Mouse (Mus musculus) midbrain, postnatal 0 days (tissue): ENCODE results near the gene Adam8. TPM values are rescaled to one million over a fixed set of nuclear protein-coding genes. Genes with fewer than 3 reads are reported as not detected.

Source experiments
- ATAC-seq: fragments of 200-750 bp; cut with Nextera tagmentation; 2 replicates; pipeline ENCODE4 v1.8.0; 2017; ENCODE audit warnings: moderate number of reproducible peaks, mild to moderate bottlenecking, moderate TSS enrichment, moderate library complexity; ENCODE audit not compliant: low FRiP score
- DNase-seq: peaks from one replicate; pipeline ENCODE4 v3.0.0-alpha.2; 2015; ENCODE audit warnings: low spot score
- H3K27ac ChIP-seq: fragments of 300-500 bp; sonication (generic); 2 replicates; pipeline ENCODE4 v1.5.1; 2014; ENCODE audit warnings: low read depth, mild to moderate bottlenecking, low read length, mixed read lengths
- H3K27me3 ChIP-seq: fragments of 300-500 bp; sonication (generic); 2 replicates; pipeline ENCODE4 v1.6.1; 2014; ENCODE audit warnings: low read length, control low read depth, mixed read lengths; ENCODE audit not compliant: insufficient read depth
- H3K36me3 ChIP-seq: fragments of 300-500 bp; sonication (generic); 2 replicates; pipeline ENCODE4 v1.6.1; 2014; ENCODE audit warnings: low read length, control low read depth, mixed read lengths; ENCODE audit not compliant: insufficient read depth
- H3K4me1 ChIP-seq: fragments of 300-500 bp; sonication (generic); 2 replicates; pipeline ENCODE4 v1.6.1; 2014; ENCODE audit warnings: mild to moderate bottlenecking, control low read depth, antibody characterized with exemption, low read length, mixed read lengths; ENCODE audit not compliant: insufficient read depth
- H3K4me2 ChIP-seq: fragments of 300-500 bp; sonication (generic); 2 replicates; pipeline ENCODE4 v1.6.1; 2014; ENCODE audit warnings: low read depth, mild to moderate bottlenecking, low read length, mixed read lengths; ENCODE audit not compliant: poor library complexity, severe bottlenecking
- H3K4me3 ChIP-seq: fragments of 300-500 bp; sonication (generic); 2 replicates; pipeline ENCODE4 v1.5.1; 2014; ENCODE audit warnings: low read depth, mild to moderate bottlenecking, low read length, moderate library complexity
- H3K9ac ChIP-seq: fragments of 300-500 bp; sonication (generic); replicated peaks from 2 replicates; pipeline ENCODE4 v1.6.1; 2014; ENCODE audit warnings: mild to moderate bottlenecking, low read length, moderate library complexity, mixed read lengths; ENCODE audit not compliant: poor library complexity, severe bottlenecking
- H3K9me3 ChIP-seq: fragments of 300-500 bp; sonication (generic); 2 replicates; pipeline ENCODE4 v1.6.1; 2016; ENCODE audit warnings: low read length, control low read depth
- CTCF ChIP-seq: IDR thresholded peaks from 2 replicates; pipeline ENCODE4 v1.5.1; 2016; ENCODE audit warnings: antibody characterized with exemption, mild to moderate bottlenecking
- WGBS: fragments of 180-500 bp; shearing (Covaris S2); extraction: QIAGEN DNeasy Blood & Tissue Kit; methylation state at CpG from one replicate; pipeline ENCODE4 v1.1.7; 2014; 5-methylcytosine and 5-hydroxymethylcytosine counted together
- polyA plus RNA-seq: library from polyadenylated mRNA; unstranded; fragments of >200 nt; fragmentation: Nextera tagmentation; extraction: Ambion mirVana; gene quantifications from 2 replicates; pipeline ENCODE4 v1.2.1, GENCODE M21; 2015
- total RNA-seq: library from RNA; depleted of rRNA; stranded (reverse); fragments of >200 nt; gene quantifications from 2 replicates; pipeline ENCODE4 v1.2.3, GENCODE M21; 2014

The Adam8 gene
- total and polyA plus RNA-seq, 2 experiments from 2014 or later: 0.42 to 2.7 TPM

- ATAC-seq (no peak), DNase-seq (no peak)
- no peaks in the 10 kb centered on the region for H3K36me3 ChIP-seq
- no peak overlapping the region for H3K9ac ChIP-seq
- no peaks in the 10 kb centered on the region for H3K9me3 ChIP-seq
- 55% methylated on average over 5 of the region's 5 CpGs for WGBS
- H3K4me2 ChIP-seq: no peak overlapping the region
- 0 out of 2 replicates have a peak, but pooled peaks cover 3% of the 10 kb centered on the region for H3K27me3 ChIP-seq
- no peaks in the 10 kb centered on the region for H3K4me1 ChIP-seq
- no peak overlapping the region for H3K4me3 ChIP-seq
- TF ChIP-seq CTCF: no peak
- no peak overlapping the region for H3K27ac ChIP-seq
These were observed 23.9 kb downstream of the Adam8 start for GRCm38 (mm10) chr7:139968428-139968827.

GRCm38 (mm10) chr7:139967175-139967574 lies 25.2 kb downstream of the Adam8 start:
- H3K9me3 ChIP-seq: no peaks in the 10 kb centered on the region
- no peaks in the 10 kb centered on the region for H3K4me1 ChIP-seq
- no peaks in the 10 kb centered on the region for H3K36me3 ChIP-seq
- no peak overlapping the region for H3K4me2 ChIP-seq
- WGBS: 8% methylated on average over 4 of the region's 4 CpGs
- no peak overlapping the region for H3K27ac ChIP-seq
- ATAC-seq (no peak), DNase-seq (no peak)
- no peak for TF ChIP-seq CTCF
- H3K9ac ChIP-seq: no peak overlapping the region
- 0 out of 2 replicates have a peak, but pooled peaks cover 3% of the 10 kb centered on the region for H3K27me3 ChIP-seq
- H3K4me3 ChIP-seq: no peak overlapping the region

- H3K9me3 ChIP-seq: no peaks in the 10 kb centered on the region
- no peaks in the 10 kb centered on the region for H3K36me3 ChIP-seq
- no peak overlapping the region for H3K4me2 ChIP-seq
- H3K27me3 ChIP-seq: 0 out of 2 replicates have a peak, but pooled peaks cover 3% of the 10 kb centered on the region
- H3K9ac ChIP-seq: no peak overlapping the region
- no peak overlapping the region for H3K27ac ChIP-seq
- H3K4me1 ChIP-seq: no peaks in the 10 kb centered on the region
- no peak for DNase-seq
- TF ChIP-seq CTCF: no peak
- no peak for ATAC-seq
- no peak overlapping the region for H3K4me3 ChIP-seq
- WGBS: 61% methylated on average over 4 of the region's 4 CpGs
These were observed 28.5 kb downstream of the Adam8 start for GRCm38 (mm10) chr7:139963814-139964213.

DNA sequence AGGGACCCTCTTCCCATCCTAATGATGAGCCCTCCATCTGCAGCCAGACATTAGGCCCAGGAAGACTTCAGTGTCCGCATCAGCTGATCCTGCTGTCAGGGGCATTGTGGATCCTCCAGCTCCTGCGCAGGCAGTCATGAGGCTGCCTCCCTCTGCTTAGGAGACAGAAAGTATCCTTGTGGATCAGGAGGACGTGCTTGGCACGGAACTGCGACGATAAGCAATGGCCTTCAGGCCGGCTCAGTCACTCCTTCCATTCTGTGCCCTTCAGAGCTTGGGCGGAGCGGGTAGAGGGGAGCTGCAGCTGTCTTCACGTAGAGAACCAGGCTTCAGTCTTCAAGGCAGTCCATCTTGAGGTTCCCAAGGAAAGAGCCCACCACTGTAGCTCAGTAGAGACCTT lies 31.2 kb downstream of the Adam8 start:
- Histone ChIP-seq H3K9ac (no peak overlapping the region), H3K4me3 (no peak overlapping the region), H3K27me3 (no peaks in the 10 kb centered on the region), H3K4me1 (no peaks in the 10 kb centered on the region), H3K36me3 (no peaks in the 10 kb centered on the region), H3K4me2 (no peak overlapping the region), H3K27ac (no peak overlapping the region), H3K9me3 (no peaks in the 10 kb centered on the region)
- no peak for TF ChIP-seq CTCF
- no peak for DNase-seq
- ATAC-seq: no peak
- WGBS: 86% methylated on average over 10 of the region's 10 CpGs

- H3K36me3 ChIP-seq: no peaks in the 10 kb centered on the region
- H3K27ac ChIP-seq: no peak overlapping the region
- no peaks in the 10 kb centered on the region for H3K27me3 ChIP-seq
- no peaks in the 10 kb centered on the region for H3K9me3 ChIP-seq
- no peak overlapping the region for H3K4me3 ChIP-seq
- no peak overlapping the region for H3K9ac ChIP-seq
- DNase-seq (peak; percentile 19), ATAC-seq (0 out of 2 replicates have a peak, but pooled peaks have one; percentile 57)
- TF ChIP-seq CTCF: no peak
- H3K4me1 ChIP-seq: no peaks in the 10 kb centered on the region
- no peak overlapping the region for H3K4me2 ChIP-seq
- 29% methylated on average over 11 of the region's 11 CpGs for WGBS
These were observed 34.4 kb downstream of the Adam8 start for GRCm38 (mm10) chr7:139957958-139958357.

- no peaks in the 10 kb centered on the region for H3K9me3 ChIP-seq
- H3K4me1 ChIP-seq: no peaks in the 10 kb centered on the region
- no peaks in the 10 kb centered on the region for H3K36me3 ChIP-seq
- H3K27ac ChIP-seq: no peak overlapping the region
- no peaks in the 10 kb centered on the region for H3K27me3 ChIP-seq
- no peak for DNase-seq
- no peak for TF ChIP-seq CTCF
- ATAC-seq: no peak
- no peak overlapping the region for H3K4me3 ChIP-seq
- 62% methylated on average over 11 of the region's 11 CpGs for WGBS
- H3K4me2 ChIP-seq: no peak overlapping the region
- H3K9ac ChIP-seq: no peak overlapping the region
These were observed 34.9 kb downstream of the Adam8 start for GRCm38 (mm10) chr7:139957437-139957836.
